Mouse (Mus musculus): Measurements from ENCODE around the gene Lmo7.

The Lmo7 gene

GRCm38 (mm10) chr14:101729237-101729971, at the start of gene Lmo7, which contains the start of gene Gm9922:
Gene Lmo7, plus strand, starts transcription at chr14:101729957.
Gene Gm9922, minus strand, starts transcription at chr14:101729814.
- DNase-seq, result peak; percentile 12

GRCm38 (mm10) chr14:101687696-101688095, 42.1 kb upstream of the Lmo7 start:
- no peak for DNase-seq

DNA sequence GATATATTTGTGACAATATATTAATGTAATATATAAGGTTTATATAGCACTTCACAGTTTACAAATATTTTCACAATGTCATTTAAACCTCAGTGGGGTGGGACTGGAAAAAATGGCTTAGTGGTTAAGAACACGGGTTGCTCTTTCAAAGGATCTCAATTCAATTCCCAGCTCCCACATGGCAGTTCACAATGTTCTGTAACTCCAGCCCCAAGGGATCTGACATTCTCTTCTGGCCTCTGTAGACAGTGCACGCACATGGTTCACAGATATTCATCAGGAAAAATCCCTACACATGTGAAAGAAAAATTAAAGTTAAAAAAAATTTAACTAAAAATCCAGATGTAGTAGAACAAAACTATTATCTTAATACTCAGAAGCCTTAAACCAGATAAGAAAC, 41.4 kb upstream of the Lmo7 start:
- DNase-seq, result no peak

GRCm38 (mm10) chr14:101704479-101704878, 25.3 kb upstream of the Lmo7 start:
- no peak for DNase-seq

DNA sequence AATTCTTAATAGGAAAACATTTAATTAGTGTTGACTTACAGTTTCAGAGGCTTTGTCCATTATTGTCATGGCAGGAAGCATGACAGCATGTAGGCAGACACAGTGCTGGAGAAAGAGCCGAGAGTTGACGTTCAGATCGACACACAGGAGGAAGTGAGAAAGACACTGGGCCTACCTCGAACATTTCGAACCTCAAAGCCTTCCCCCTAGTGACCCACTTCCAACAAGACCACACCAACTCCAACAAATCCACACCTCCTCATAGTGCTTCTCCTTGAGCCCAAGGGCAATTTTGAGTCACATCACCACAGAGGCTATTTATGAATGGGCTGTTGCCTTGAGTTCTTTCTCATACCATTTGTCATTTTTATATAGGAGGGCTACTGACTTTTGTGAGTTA, 22.7 kb upstream of the Lmo7 start:
- DNase-seq, result no peak

DNA sequence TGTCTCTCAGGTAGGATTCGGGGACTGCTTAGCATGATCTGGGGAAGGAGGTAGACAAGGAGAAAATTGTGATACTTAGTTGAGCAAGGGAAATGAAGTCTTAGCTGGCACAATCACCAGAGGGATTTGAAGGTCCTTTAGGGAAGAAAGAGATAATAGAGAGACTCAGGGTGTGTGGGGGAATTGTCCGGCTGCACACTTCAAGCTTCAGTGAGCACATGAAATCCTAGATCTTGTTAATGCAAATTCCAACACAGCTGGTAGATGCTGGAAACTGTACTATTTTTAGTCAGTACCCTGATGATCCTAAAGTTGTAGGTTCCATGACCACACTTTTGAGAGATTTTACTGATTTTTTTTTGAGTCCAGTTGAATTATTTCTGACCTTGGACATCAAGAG, 15.3 kb upstream of the Lmo7 start:
- DNase-seq, result no peak

GRCm38 (mm10) chr14:101729972-101730692, 375 bp downstream of the Lmo7 start:
- DNase-seq, result no peak

- no peak for DNase-seq
Observed at GRCm38 (mm10) chr14:101733542-101734303, 4.0 kb downstream of the Lmo7 start.

- DNase-seq, result no peak
Observed at GRCm38 (mm10) chr14:101737501-101737900, 7.7 kb downstream of the Lmo7 start.

- no peak for DNase-seq
Observed at GRCm38 (mm10) chr14:101746635-101747034, 16.9 kb downstream of the Lmo7 start.

- no peak for DNase-seq
Observed at GRCm38 (mm10) chr14:101747811-101748210, 18.1 kb downstream of the Lmo7 start.

GRCm38 (mm10) chr14:101748436-101748835, 18.7 kb downstream of the Lmo7 start:
- no peak for DNase-seq

GRCm38 (mm10) chr14:101750910-101751309, 21.2 kb downstream of the Lmo7 start:
- DNase-seq, result no peak

GRCm38 (mm10) chr14:101755425-101755824, 25.7 kb downstream of the Lmo7 start:
- DNase-seq, result no peak

DNA sequence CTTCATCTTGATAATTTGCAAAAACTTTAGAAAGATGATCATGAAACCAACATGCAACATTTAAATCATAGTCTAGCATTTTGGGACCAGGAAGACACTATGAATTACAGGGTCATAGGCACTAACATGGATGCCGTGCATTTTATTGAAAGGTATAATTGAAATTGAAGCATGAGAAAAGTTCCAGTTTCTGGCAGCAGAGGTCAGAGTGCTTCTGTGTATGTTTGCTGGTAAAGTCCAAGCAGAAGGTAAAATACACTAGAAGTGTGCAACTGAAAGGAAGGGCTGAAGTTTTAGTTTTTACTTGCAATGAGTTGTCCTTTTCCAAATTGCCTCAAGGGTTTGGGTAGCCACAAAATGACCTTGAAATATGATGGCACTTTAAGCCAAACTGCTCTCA, 32.5 kb downstream of the Lmo7 start:
- no peak for DNase-seq

DNA sequence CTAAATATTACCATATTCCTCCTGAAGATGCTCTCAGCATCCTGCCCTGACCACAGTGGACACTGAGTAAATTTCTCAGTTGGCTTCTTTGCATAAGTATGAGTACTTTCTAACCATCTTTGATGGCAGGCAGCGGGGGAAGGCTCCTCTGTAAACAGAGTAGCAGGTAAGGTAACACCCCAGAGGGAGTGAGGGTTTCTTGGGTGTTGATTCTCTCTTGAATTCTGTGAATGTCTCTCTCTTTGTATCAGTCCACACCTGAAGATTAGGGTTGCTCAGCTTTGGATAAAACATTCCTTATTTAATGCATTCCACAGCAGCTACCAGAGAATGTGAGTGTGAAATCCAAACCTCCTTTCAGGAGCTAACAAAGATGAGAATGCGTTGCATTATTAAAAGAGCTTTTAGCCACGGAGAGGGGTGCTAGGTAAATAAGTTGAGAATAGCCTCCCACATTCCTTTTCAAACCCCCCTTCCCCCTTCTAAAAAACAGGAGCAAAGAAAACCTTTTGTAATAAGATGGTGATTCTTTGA, 34.1 kb downstream of the Lmo7 start:
- no peak for DNase-seq

- no peak for DNase-seq
Observed at GRCm38 (mm10) chr14:101771336-101771735, 41.6 kb downstream of the Lmo7 start.

DNA sequence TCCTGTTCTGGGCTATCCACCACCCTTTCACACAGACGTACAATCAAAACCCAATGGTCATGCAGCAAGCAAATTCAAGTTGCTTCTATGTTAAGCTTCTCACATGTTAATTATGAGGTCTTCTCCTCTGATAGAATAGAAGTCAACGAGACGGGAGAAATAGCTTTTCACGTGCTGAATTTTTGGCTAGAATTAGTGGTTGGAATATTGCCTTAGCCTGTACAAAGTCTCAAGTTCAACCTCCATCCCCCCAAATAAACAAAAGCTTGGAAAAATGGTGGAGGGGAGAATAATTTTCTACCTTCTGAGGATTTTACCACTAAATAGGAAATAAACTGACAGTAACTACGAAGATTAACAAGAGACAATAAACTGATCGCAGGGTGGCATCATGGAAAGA, 42.0 kb downstream of the Lmo7 start:
- DNase-seq, result no peak

DNA sequence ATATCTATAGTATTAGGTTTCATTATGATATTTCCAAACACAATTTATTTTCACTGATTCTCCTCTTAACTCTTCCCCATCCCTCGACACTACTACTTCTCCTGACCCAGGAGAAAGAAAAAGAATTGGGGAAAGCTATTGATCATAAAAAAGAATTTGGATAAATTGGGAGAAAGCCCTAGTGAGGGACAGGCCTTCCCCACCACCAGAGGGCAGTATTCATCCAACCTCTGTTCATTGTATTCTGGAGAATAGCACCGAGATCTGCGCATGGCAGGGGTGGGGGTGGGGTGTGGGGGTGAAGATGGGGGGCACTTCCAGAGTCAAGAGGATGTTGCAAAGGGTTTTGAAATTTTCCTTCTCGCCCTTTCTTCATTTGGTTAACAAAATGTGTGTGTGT, 44.9 kb downstream of the Lmo7 start:
- DNase-seq, result no peak

DNA sequence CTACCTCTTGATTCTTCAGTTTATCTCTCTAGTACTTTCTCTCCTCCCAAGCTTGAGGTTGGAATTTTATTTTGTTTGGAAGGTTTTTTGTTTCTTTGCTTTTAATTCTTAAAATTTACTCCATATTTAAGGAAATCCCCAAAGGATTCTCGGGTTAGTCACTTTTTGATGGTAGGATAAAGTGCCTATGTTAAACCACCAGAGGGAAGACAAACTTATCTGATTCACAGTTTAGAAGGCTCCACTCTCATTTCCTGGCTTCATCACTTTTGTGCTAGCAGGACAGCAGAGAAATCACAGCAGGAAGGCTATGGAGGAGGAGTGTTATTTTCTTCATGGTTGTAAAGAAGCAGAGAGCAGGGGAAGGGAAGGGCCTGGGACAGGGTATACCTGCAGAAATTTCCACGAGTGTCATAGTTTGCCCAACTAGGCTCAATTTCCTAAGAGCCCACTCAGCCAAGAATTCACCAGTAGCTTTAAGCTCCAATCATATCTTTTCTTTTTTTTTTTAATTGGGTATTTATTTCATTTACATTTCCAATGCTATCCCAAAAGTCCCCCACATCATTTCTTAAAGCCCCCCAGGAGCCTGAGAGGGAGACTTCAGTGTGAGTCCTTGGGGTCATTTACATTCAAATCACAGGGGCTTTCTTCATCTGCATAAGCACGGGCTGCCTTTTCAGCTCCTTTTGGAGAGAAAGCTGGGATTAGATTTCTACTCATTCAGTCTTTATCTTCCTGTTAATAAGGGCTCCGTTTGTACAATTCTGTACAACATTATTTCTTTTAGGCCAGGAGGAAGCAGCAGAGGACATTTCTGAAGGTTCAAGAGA, 46.8 kb downstream of the Lmo7 start:
- no peak for DNase-seq

DNA sequence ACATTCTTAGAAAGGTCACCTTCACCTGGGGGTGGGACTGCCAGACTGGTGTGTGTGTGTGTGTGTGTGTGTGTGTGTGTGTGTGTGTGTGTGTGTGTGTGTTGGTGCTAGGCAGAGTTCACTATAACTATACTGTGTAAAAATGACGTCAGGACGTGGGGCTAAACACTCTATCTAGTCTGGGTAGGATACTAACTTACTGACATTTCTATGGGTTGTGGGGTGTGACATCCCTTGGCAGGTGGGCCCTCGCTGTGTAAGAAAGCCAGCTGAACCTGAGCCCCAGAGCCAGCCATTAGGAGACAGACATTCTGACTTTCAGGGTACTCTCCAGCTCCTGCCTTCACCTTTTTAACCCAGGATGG, 47.4 kb downstream of the Lmo7 start:
- DNase-seq, result no peak

DNA sequence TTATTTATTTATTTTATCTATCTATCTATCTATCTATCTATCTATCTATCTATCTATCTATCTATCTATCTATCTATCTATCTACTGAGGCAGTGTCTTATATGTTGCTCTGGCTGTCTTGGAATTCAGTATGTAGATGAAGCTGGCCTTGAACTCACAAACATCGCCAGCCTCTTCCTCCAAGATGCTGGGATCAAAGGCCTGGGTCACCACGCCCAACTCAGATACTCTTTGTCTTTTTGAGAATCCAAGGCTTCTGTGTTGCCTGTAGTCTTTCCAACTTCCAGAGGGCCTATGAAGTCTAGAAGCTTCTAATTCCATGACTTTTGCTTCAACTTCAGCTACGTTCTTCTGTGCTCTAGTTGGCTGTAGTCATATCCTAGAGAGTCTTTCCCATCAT, 48.7 kb downstream of the Lmo7 start:
- DNase-seq, result no peak

DNA sequence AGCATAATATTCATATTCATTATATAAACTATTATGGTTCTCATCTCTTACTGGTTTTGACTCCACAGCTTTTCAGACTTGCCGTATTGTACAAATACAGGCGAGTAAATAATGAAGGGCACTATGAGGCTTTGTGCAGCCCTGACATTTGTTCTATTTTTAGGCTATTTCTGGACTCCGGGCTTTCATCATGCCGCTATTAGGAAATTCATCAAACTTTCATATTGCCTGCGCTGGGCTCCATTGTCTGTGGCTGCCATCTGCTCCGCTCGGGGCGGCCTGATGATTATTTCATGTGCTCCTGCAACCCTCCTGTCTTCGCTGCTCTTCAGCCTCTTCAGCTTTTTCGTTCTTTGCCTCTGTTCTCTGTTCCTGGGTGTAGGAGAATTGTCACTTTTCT, 50.3 kb downstream of the Lmo7 start:
- no peak for DNase-seq

Data from cerebellum, adult 8-10 months (tissue).